Mouse (Mus musculus) olfactory bulb, adult 2 months (tissue): Measurements from ENCODE around the gene Hectd4. TPM values are rescaled to one million over a fixed set of nuclear protein-coding genes. Genes with fewer than 3 reads are reported as not detected.

Source experiments
- H3K27ac ChIP-seq: fragments of 200-500 bp; 2 replicates; pipeline ENCODE4 v1.5.1; 2012; ENCODE audit warnings: low read depth, low read length; ENCODE audit not compliant: insufficient read depth
- H3K4me1 ChIP-seq: fragments of 200-500 bp; 2 replicates; pipeline ENCODE4 v1.6.1; 2012; ENCODE audit warnings: low read length; ENCODE audit not compliant: control insufficient read depth, insufficient read depth
- H3K4me3 ChIP-seq: fragments of 200-500 bp; 2 replicates; pipeline ENCODE4 v1.5.1; 2012; ENCODE audit warnings: mild to moderate bottlenecking, low read depth, low read length, moderate library complexity; ENCODE audit not compliant: insufficient read depth
- CTCF ChIP-seq: fragments of 200-500 bp; IDR thresholded peaks from 2 replicates; pipeline ENCODE4 v1.5.1; 2012; ENCODE audit warnings: low read depth, mild to moderate bottlenecking, low read length, moderate library complexity; ENCODE audit not compliant: insufficient read depth
- POLR2A ChIP-seq: fragments of 200-500 bp; IDR thresholded peaks from 2 replicates; pipeline ENCODE4 v1.6.1; 2012; ENCODE audit warnings: mild to moderate bottlenecking, low read depth, low read length, moderate library complexity; ENCODE audit not compliant: insufficient read depth
- WGBS: fragments of 180-500 bp; shearing (Covaris S2); methylation state at CpG from one replicate; pipeline ENCODE4 v1.1.7; 2018; 5-methylcytosine and 5-hydroxymethylcytosine counted together
- polyA plus RNA-seq: library from polyadenylated mRNA; stranded (reverse); fragments of >200 nt; gene quantifications from 2 replicates; pipeline ENCODE4 v1.2.4, GENCODE M21; 2012; ENCODE audit warnings: low replicate concordance; ENCODE audit not compliant: missing spikeins, insufficient read depth, insufficient read length

The Hectd4 gene
- polyA plus RNA-seq, result 49.0 TPM in 1 of 2 replicates, not detected in the other

DNA sequence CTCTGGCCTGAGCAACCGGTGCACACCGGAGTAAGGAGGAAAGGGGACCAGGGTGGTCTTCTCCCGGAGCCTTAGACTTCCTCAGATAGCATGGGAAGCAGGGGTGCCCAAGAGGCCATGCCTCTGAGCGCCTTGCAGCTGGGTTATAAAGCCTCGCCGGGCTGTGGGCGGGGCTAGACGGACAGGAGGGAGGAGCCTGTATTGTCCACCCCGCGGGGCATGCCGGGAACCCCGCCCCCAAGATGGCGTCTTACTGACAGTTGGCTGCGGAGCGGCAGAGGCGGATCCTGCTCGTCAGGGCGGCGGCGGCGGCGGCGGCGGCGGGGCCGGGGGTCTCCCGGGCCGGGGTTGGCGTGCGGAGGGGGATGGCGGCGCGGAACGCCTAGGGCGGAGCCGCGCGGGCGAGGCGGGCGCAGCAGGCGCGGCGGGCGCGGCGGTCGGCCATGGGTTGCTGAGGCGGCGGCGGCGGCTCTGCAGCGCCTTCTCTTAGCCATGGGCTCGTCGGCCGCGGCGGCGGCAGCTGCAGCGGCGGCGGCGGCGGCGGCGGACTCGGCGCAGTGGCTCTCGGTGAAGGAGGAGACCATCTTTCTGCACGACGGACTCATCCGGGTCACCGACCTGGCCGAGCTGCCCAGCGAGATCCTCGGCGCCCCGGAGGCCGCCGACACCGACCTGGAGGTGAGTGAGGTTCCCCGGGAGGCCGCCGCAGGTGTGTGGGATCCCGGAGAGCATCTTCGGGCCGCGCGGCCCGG, at the start of gene Hectd4:
Hectd4 (plus strand) TSS at position 240 of the 752 bp plus-strand sequence.
- Histone ChIP-seq H3K4me1 (no peaks in the 10 kb centered on the region), H3K27ac (peak within 1 kb of the TSS; percentile 56; the same call in 1 of the 2 replicates), H3K4me3 (peak within 1 kb of the TSS; percentile 96)
- WGBS, result 5% methylated on average over 90 of the region's 90 CpGs
- TF ChIP-seq CTCF, result no peak
- TF ChIP-seq POLR2A, result peak; percentile 87

DNA sequence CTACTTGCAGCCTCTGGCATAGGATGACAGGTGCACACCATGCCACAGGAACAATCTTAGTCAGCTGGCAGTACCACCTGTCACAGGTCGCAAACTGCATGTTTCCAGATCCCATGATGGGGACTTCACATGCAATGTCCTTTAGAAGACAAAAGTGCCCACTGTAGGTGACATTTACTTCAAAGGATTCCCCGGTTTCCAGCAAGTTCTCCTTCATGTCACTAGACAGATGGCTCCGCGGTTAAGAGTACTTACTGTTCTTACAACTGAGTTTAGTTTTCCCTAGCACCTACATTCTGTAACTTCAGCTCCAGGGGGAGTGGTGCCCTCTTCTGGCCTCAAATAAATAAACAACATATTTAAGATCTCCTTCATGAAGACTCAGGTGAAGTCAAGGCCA, 47.2 kb upstream of the Hectd4 start:
- Histone ChIP-seq H3K27ac (no peak overlapping the region), H3K4me3 (no peak overlapping the region), H3K4me1 (peaks cover 7% of the 10 kb centered on the region)
- no peak for TF ChIP-seq CTCF
- TF ChIP-seq POLR2A, result no peak
- 81% methylated on average over 4 of the region's 4 CpGs for WGBS

DNA sequence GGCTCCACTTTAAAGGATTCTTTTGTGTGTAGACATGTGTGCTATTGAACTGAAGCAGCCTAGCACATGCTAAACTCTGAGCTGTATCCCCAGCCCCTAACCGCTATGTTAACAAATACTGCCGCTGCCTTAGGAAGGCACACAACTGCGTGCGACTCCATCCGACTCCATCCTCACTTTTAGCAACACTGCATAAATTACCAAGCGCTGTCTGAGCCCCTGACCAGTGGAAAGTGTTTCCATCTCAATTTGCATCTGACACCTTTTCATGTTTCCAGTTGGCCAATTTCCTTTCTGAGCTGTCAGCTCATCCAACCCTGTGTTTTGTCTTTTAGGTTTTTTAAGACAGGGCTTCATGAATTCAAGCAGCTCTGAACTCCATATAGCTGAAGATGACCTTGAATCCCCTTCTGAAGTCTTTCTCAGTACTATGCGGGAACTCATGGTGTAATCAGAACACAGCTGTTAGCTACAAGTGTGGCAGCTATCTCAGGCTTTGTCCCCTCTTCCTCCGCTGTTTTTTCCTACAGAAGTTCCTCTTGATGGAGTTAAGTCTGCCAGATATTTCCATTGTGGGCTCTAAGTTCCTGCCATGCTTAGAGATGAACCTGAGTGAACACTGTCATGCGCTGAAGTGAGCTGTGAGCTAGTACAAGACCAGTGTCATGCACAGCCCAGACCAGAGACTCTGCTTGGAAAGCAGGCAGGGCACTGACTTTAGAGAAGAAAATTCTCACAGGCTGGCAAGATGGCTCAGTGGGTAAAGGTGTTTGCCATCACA, 40.8 kb upstream of the Hectd4 start:
- H3K4me3 ChIP-seq, result no peak overlapping the region
- no peak for TF ChIP-seq POLR2A
- no peak for TF ChIP-seq CTCF
- WGBS, result 64% methylated on average over 9 of the region's 9 CpGs
- peaks cover 19% of the 10 kb centered on the region for H3K4me1 ChIP-seq
- H3K27ac ChIP-seq, result no peak overlapping the region

DNA sequence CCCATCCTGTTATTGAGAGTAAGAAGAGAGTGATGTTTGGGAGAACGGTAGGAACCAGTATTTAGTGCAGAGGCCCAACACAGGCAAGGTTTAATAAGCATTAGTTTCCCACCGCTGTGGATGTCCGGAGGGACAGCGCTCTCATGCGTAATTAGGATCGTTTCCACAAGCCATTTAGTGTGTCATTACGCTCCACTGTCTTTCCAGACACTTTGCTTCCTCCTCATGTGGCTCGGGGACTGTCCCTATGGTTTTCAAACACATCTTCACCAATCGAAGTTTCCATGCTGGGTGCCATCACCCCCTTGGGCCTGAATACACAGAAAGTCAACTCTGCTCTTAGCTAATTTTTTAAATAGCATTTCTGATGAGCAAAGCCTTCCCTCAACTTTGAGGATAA, 36.8 kb upstream of the Hectd4 start:
- WGBS, result 52% methylated on average over 9 of the region's 9 CpGs
- Histone ChIP-seq H3K4me3 (no peak overlapping the region), H3K4me1 (peaks cover 35% of the 10 kb centered on the region), H3K27ac (no peak overlapping the region; the same call in 1 of the 2 replicates)
- TF ChIP-seq CTCF, result no peak
- TF ChIP-seq POLR2A, result no peak

- Histone ChIP-seq H3K27ac (peak overlapping the region; percentile 52; the same call in 1 of the 2 replicates), H3K4me1 (peaks cover 42% of the 10 kb centered on the region), H3K4me3 (no peak overlapping the region)
- TF ChIP-seq CTCF (no peak), POLR2A (no peak)
- 71% methylated on average over 2 of the region's 2 CpGs for WGBS
These were observed 35.6 kb upstream of the Hectd4 start for GRCm38 (mm10) chr5:121184375-121184774.

GRCm38 (mm10) chr5:121184945-121185551, 35.0 kb upstream of the Hectd4 start:
- Histone ChIP-seq H3K27ac (peak overlapping the region; percentile 91), H3K4me1 (peaks cover 39% of the 10 kb centered on the region), H3K4me3 (no peak overlapping the region)
- WGBS, result 22% methylated on average over 11 of the region's 11 CpGs
- no peak for TF ChIP-seq POLR2A
- no peak for TF ChIP-seq CTCF

DNA sequence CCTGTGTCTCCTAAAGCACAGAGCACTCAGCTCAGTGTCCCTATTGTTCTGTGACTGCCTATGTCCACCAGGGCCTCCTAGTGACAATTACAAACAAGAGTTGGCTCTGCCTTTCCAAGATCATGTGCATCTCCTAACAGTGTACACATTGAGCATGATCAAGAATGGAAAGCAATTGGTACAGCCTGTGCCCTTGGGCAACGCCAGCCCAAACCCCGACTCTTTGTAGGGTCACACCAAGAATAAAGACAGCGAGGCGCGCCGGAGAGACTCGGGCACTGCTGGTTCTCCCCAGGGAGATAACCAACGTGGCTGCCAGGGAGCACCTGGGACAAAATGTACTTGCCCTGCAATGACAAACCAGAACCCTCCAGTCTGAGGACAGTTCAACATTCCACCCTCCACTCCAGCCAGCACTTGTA, 32.4 kb upstream of the Hectd4 start:
- 87% methylated on average over 8 of the region's 8 CpGs for WGBS
- peaks cover 34% of the 10 kb centered on the region for H3K4me1 ChIP-seq
- H3K27ac ChIP-seq, result peak overlapping the region; percentile 12; the same call in 1 of the 2 replicates
- TF ChIP-seq CTCF (no peak), POLR2A (no peak)
- no peak overlapping the region for H3K4me3 ChIP-seq

- TF ChIP-seq POLR2A (no peak), CTCF (no peak)
- WGBS, result 86% methylated on average over 9 of the region's 9 CpGs
- no peak overlapping the region for H3K4me3 ChIP-seq
- H3K4me1 ChIP-seq, result peaks cover 30% of the 10 kb centered on the region
- H3K27ac ChIP-seq, result peak overlapping the region; percentile 12; the same call in 1 of the 2 replicates
These were observed 31.8 kb upstream of the Hectd4 start for GRCm38 (mm10) chr5:121188265-121188664.

- Histone ChIP-seq H3K27ac (peak overlapping the region; percentile 35; the same call in 1 of the 2 replicates), H3K4me3 (no peak overlapping the region; the same call in 1 of the 2 replicates), H3K4me1 (peaks cover 26% of the 10 kb centered on the region)
- 59% methylated on average over 9 of the region's 9 CpGs for WGBS
- TF ChIP-seq POLR2A (no peak), CTCF (no peak)
These were observed 30.8 kb upstream of the Hectd4 start for GRCm38 (mm10) chr5:121189182-121189581.
